Mouse (Mus musculus): ENCODE data around the gene Rab38. TPM values are rescaled to one million over a fixed set of nuclear protein-coding genes. Genes with fewer than 3 reads are reported as not detected.

Gene Rab38
- polyA plus RNA-seq, 1 experiment from 2014 or later = 5.9 TPM

- H3K36me3 ChIP-seq (ENCODE audit: control insufficient read depth, insufficient read depth, low read length) = no peaks in the 10 kb centered on the region
- no peaks in the 10 kb centered on the region for H3K27me3 ChIP-seq (ENCODE audit: control insufficient read depth, insufficient read depth, low read length)
- no peak for ATAC-seq (ENCODE audit: insufficient read depth, low FRiP score, low TSS enrichment)
- 81% methylated on average over 7 of the region's 7 CpGs for WGBS
- H3K4me1 ChIP-seq (ENCODE audit: control insufficient read depth, insufficient read depth, low read length) = no peaks in the 10 kb centered on the region
- H3K27ac ChIP-seq (ENCODE audit: low read depth, low read length) = no peak overlapping the region
- no peaks in the 10 kb centered on the region for H3K9me3 ChIP-seq (ENCODE audit: control insufficient read depth, low read length)
- H3K4me3 ChIP-seq (ENCODE audit: low read depth, low read length) = no peak overlapping the region
- no peak overlapping the region for H3K9ac ChIP-seq (ENCODE audit: low read length)
- H3K4me2 ChIP-seq (ENCODE audit: low read depth) = no peak overlapping the region
- DNase-seq (ENCODE audit: low spot score) = no peak
Measured at GRCm38 (mm10) chr7:88482628-88483027, 52.6 kb downstream of the Rab38 start.

GRCm38 (mm10) chr7:88491020-88491419, 60.9 kb downstream of the Rab38 start:
- H3K4me1 ChIP-seq (ENCODE audit: control insufficient read depth, insufficient read depth, low read length) = no peaks in the 10 kb centered on the region
- no peaks in the 10 kb centered on the region for H3K36me3 ChIP-seq (ENCODE audit: control insufficient read depth, insufficient read depth, low read length)
- H3K9me3 ChIP-seq (ENCODE audit: control insufficient read depth, low read length) = no peaks in the 10 kb centered on the region
- H3K4me3 ChIP-seq (ENCODE audit: low read depth, low read length) = no peak overlapping the region
- DNase-seq (ENCODE audit: low spot score) (no peak), ATAC-seq (ENCODE audit: insufficient read depth, low FRiP score, low TSS enrichment) (0 out of 2 replicates have a peak, but pooled peaks have one; percentile 38)
- H3K4me2 ChIP-seq (ENCODE audit: low read depth) = no peak overlapping the region
- no peak overlapping the region for H3K9ac ChIP-seq (ENCODE audit: low read length)
- 28% methylated on average over 2 of the region's 2 CpGs for WGBS
- no peak overlapping the region for H3K27ac ChIP-seq (ENCODE audit: low read depth, low read length)
- H3K27me3 ChIP-seq (ENCODE audit: control insufficient read depth, insufficient read depth, low read length) = no peaks in the 10 kb centered on the region

GRCm38 (mm10) chr7:88502217-88502817, 72.2 kb downstream of the Rab38 start:
- WGBS = 87% methylated on average over 5 of the region's 5 CpGs
- no peaks in the 10 kb centered on the region for H3K4me1 ChIP-seq (ENCODE audit: control insufficient read depth, insufficient read depth, low read length)
- H3K9ac ChIP-seq (ENCODE audit: low read length) = no peak overlapping the region

GRCm38 (mm10) chr7:88509748-88510147, 79.7 kb downstream of the Rab38 start:
- ATAC-seq (ENCODE audit: insufficient read depth, low FRiP score, low TSS enrichment) = no peak
- no peak overlapping the region for H3K9ac ChIP-seq (ENCODE audit: low read length)
- no peaks in the 10 kb centered on the region for H3K27me3 ChIP-seq (ENCODE audit: control insufficient read depth, insufficient read depth, low read length)
- H3K4me3 ChIP-seq (ENCODE audit: low read depth, low read length) = no peak overlapping the region
- no peaks in the 10 kb centered on the region for H3K4me1 ChIP-seq (ENCODE audit: control insufficient read depth, insufficient read depth, low read length)
- H3K27ac ChIP-seq (ENCODE audit: low read depth, low read length) = no peak overlapping the region
- no peaks in the 10 kb centered on the region for H3K36me3 ChIP-seq (ENCODE audit: control insufficient read depth, insufficient read depth, low read length)
- WGBS = 95% methylated on average over 2 of the region's 2 CpGs
- no peak for DNase-seq (ENCODE audit: low spot score)
- H3K4me2 ChIP-seq (ENCODE audit: low read depth) = no peak overlapping the region
- no peaks in the 10 kb centered on the region for H3K9me3 ChIP-seq (ENCODE audit: control insufficient read depth, low read length)

More at GRCm38 (mm10) chr7:88502217-88502817, 72.2 kb downstream of the Rab38 start:
- Histone ChIP-seq H3K36me3 (ENCODE audit: control insufficient read depth, insufficient read depth, low read length) (no peaks in the 10 kb centered on the region), H3K4me2 (ENCODE audit: low read depth) (no peak overlapping the region), H3K27me3 (ENCODE audit: control insufficient read depth, insufficient read depth, low read length) (no peaks in the 10 kb centered on the region), H3K27ac (ENCODE audit: low read depth, low read length) (no peak overlapping the region), H3K9me3 (ENCODE audit: control insufficient read depth, low read length) (no peaks in the 10 kb centered on the region), H3K4me3 (ENCODE audit: low read depth, low read length) (no peak overlapping the region)
- DNase-seq (ENCODE audit: low spot score) = no peak
- ATAC-seq (ENCODE audit: insufficient read depth, low FRiP score, low TSS enrichment) = no peak

- no peak overlapping the region for H3K4me2 ChIP-seq (ENCODE audit: low read depth)
- DNase-seq (ENCODE audit: low spot score) (no peak), ATAC-seq (ENCODE audit: insufficient read depth, low FRiP score, low TSS enrichment) (no peak)
- no peak overlapping the region for H3K9ac ChIP-seq (ENCODE audit: low read length)
- no peaks in the 10 kb centered on the region for H3K4me1 ChIP-seq (ENCODE audit: control insufficient read depth, insufficient read depth, low read length)
- no peaks in the 10 kb centered on the region for H3K27me3 ChIP-seq (ENCODE audit: control insufficient read depth, insufficient read depth, low read length)
- H3K36me3 ChIP-seq (ENCODE audit: control insufficient read depth, insufficient read depth, low read length) = no peaks in the 10 kb centered on the region
- H3K4me3 ChIP-seq (ENCODE audit: low read depth, low read length) = no peak overlapping the region
- WGBS = 65% methylated on average over 1 of the region's 1 CpGs
- H3K27ac ChIP-seq (ENCODE audit: low read depth, low read length) = no peak overlapping the region
- no peaks in the 10 kb centered on the region for H3K9me3 ChIP-seq (ENCODE audit: control insufficient read depth, low read length)
Measured at GRCm38 (mm10) chr7:88522481-88522880, 92.4 kb downstream of the Rab38 start.

- no peak for ATAC-seq (ENCODE audit: insufficient read depth, low FRiP score, low TSS enrichment)
- H3K9me3 ChIP-seq (ENCODE audit: control insufficient read depth, low read length) = no peaks in the 10 kb centered on the region
Measured at GRCm38 (mm10) chr7:88527100-88527671, 97.1 kb downstream of the Rab38 start.

GRCm38 (mm10) chr7:88536127-88536531, 106.1 kb downstream of the Rab38 start:
- no peaks in the 10 kb centered on the region for H3K9me3 ChIP-seq (ENCODE audit: control insufficient read depth, low read length)
- ATAC-seq (ENCODE audit: insufficient read depth, low FRiP score, low TSS enrichment) (no peak), DNase-seq (ENCODE audit: low spot score) (no peak)
- no peaks in the 10 kb centered on the region for H3K36me3 ChIP-seq (ENCODE audit: control insufficient read depth, insufficient read depth, low read length)
- no peak overlapping the region for H3K9ac ChIP-seq (ENCODE audit: low read length)
- no peaks in the 10 kb centered on the region for H3K27me3 ChIP-seq (ENCODE audit: control insufficient read depth, insufficient read depth, low read length)
- H3K4me3 ChIP-seq (ENCODE audit: low read depth, low read length) = no peak overlapping the region
- no peaks in the 10 kb centered on the region for H3K4me1 ChIP-seq (ENCODE audit: control insufficient read depth, insufficient read depth, low read length)
- H3K4me2 ChIP-seq (ENCODE audit: low read depth) = no peak overlapping the region
- no peak overlapping the region for H3K27ac ChIP-seq (ENCODE audit: low read depth, low read length)

More at GRCm38 (mm10) chr7:88527100-88527671, 97.1 kb downstream of the Rab38 start:
- no peak for DNase-seq (ENCODE audit: low spot score)
- Histone ChIP-seq H3K9ac (ENCODE audit: low read length) (no peak overlapping the region), H3K4me2 (ENCODE audit: low read depth) (no peak overlapping the region), H3K27ac (ENCODE audit: low read depth, low read length) (no peak overlapping the region), H3K4me3 (ENCODE audit: low read depth, low read length) (no peak overlapping the region), H3K27me3 (ENCODE audit: control insufficient read depth, insufficient read depth, low read length) (no peaks in the 10 kb centered on the region), H3K36me3 (ENCODE audit: control insufficient read depth, insufficient read depth, low read length) (no peaks in the 10 kb centered on the region), H3K4me1 (ENCODE audit: control insufficient read depth, insufficient read depth, low read length) (no peaks in the 10 kb centered on the region)
- 67% methylated on average over 1 of the region's 1 CpGs for WGBS

GRCm38 (mm10) chr7:88536743-88537142, 106.7 kb downstream of the Rab38 start:
- Histone ChIP-seq H3K27me3 (ENCODE audit: control insufficient read depth, insufficient read depth, low read length) (no peaks in the 10 kb centered on the region), H3K4me1 (ENCODE audit: control insufficient read depth, insufficient read depth, low read length) (no peaks in the 10 kb centered on the region), H3K4me2 (ENCODE audit: low read depth) (no peak overlapping the region), H3K9me3 (ENCODE audit: control insufficient read depth, low read length) (no peaks in the 10 kb centered on the region), H3K36me3 (ENCODE audit: control insufficient read depth, insufficient read depth, low read length) (no peaks in the 10 kb centered on the region), H3K9ac (ENCODE audit: low read length) (no peak overlapping the region), H3K4me3 (ENCODE audit: low read depth, low read length) (no peak overlapping the region), H3K27ac (ENCODE audit: low read depth, low read length) (no peak overlapping the region)
- no peak for DNase-seq (ENCODE audit: low spot score)
- ATAC-seq (ENCODE audit: insufficient read depth, low FRiP score, low TSS enrichment) = no peak
- 72% methylated on average over 3 of the region's 3 CpGs for whole genome bisulfite sequencing

Measured in neural tube, embryonic 11.5 days (tissue).